Mouse (Mus musculus) stomach, embryonic 16.5 days (tissue): ENCODE data around the gene Hrc. TPM values are rescaled to one million over a fixed set of nuclear protein-coding genes. Genes with fewer than 3 reads are reported as not detected.

Source experiments
- ATAC-seq: fragments of 200-750 bp; cut with Nextera tagmentation; 2 replicates; pipeline ENCODE4 v1.8.0; 2017; ENCODE audit warnings: moderate number of reproducible peaks, moderate TSS enrichment; ENCODE audit not compliant: insufficient read depth, low FRiP score
- H3K27ac ChIP-seq: fragments of 300-500 bp; sonication (generic); 2 replicates; pipeline ENCODE4 v1.5.1; 2014; ENCODE audit warnings: low read length
- H3K27me3 ChIP-seq: fragments of 300-500 bp; sonication (generic); 2 replicates; pipeline ENCODE4 v1.6.1; 2014; ENCODE audit warnings: low read length, control low read depth, mixed read lengths; ENCODE audit not compliant: control insufficient read depth, insufficient read depth
- H3K36me3 ChIP-seq: fragments of 300-500 bp; sonication (generic); 2 replicates; pipeline ENCODE4 v1.6.1; 2014; ENCODE audit warnings: low read length; ENCODE audit not compliant: control insufficient read depth, insufficient read depth
- H3K4me1 ChIP-seq: fragments of 300-500 bp; sonication (generic); 2 replicates; pipeline ENCODE4 v1.6.1; 2014; ENCODE audit warnings: low read length, control low read depth, mixed read lengths; ENCODE audit not compliant: control insufficient read depth, insufficient read depth
- H3K4me2 ChIP-seq: fragments of 300-500 bp; sonication (generic); 2 replicates; pipeline ENCODE4 v1.6.1; 2014; ENCODE audit warnings: low read depth, low read length, mixed read lengths
- H3K4me3 ChIP-seq: fragments of 300-500 bp; sonication (generic); replicated peaks from 2 replicates; pipeline ENCODE4 v1.5.1; 2014; ENCODE audit warnings: mild to moderate bottlenecking, low read length
- H3K9ac ChIP-seq: fragments of 300-500 bp; sonication (generic); 2 replicates; pipeline ENCODE4 v1.6.1; 2014; ENCODE audit warnings: low read length
- H3K9me3 ChIP-seq: fragments of 300-500 bp; sonication (generic); replicated peaks from 2 replicates; pipeline ENCODE4 v1.6.1; 2016; ENCODE audit warnings: low read length, control low read depth; ENCODE audit not compliant: control insufficient read depth
- WGBS: fragments of 180-500 bp; shearing (Covaris S2); extraction: QIAGEN DNeasy Blood & Tissue Kit; methylation state at CpG from one replicate; pipeline ENCODE4 v1.1.7; 2014; 5-methylcytosine and 5-hydroxymethylcytosine counted together
- polyA plus RNA-seq: library from polyadenylated mRNA; unstranded; fragments of >200 nt; fragmentation: Nextera tagmentation; extraction: Ambion mirVana; gene quantifications from 2 replicates; pipeline ENCODE4 v1.2.1, GENCODE M21; 2015

Gene Hrc
- polyA plus RNA-seq, 1 experiment from 2014 or later: 3.1 TPM

GRCm38 (mm10) chr7:45325800-45326199 lies 9.3 kb upstream of the Hrc start:
- Histone ChIP-seq H3K27ac (no peak overlapping the region), H3K4me3 (no peak overlapping the region), H3K36me3 (peaks cover 27% of the 10 kb centered on the region), H3K27me3 (no peaks in the 10 kb centered on the region), H3K9ac (no peak overlapping the region), H3K9me3 (no peaks in the 10 kb centered on the region; the same call in 1 of the 2 replicates), H3K4me1 (no peaks in the 10 kb centered on the region), H3K4me2 (no peak overlapping the region)
- no peak for ATAC-seq

DNA sequence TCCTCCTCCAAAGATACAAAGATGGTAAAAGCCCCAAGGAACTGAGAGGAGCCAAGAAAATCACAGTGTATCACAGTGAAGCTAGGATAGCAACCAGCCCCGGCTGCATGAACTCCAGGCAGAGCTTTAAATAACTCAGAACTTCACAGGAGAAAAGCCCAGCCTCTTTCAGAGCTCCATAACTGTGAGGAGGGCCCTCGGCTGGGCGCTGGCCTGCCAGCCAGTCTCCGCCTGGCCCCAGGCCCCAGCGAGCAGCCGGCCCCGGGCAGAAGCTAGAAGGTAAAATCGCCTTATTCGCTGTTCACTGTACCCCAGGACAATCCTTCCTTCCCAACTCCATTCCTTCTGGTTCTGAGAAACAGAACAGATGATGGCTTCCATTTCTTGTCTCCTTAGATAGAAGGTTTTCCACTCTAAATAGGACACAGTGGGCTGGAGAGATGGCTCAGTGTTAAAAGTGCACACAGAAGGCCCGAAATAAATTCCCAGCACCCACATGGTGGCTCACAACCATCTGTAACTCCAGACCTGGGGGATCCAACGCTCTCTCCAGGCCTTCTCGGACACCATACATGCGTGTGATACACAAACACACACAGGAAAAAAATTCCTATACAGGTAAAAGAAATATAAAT lies 6.1 kb upstream of the Hrc start:
- H3K27ac ChIP-seq: no peak overlapping the region
- H3K36me3 ChIP-seq: peaks cover 13% of the 10 kb centered on the region
- no peak for ATAC-seq
- H3K4me1 ChIP-seq: peaks cover 8% of the 10 kb centered on the region; the same call in 1 of the 2 replicates
- no peak overlapping the region for H3K4me2 ChIP-seq
- WGBS: 79% methylated on average over 13 of the region's 13 CpGs
- no peak overlapping the region; the same call in 1 of the 2 replicates for H3K9ac ChIP-seq
- H3K27me3 ChIP-seq: no peaks in the 10 kb centered on the region
- no peak overlapping the region for H3K4me3 ChIP-seq
- H3K9me3 ChIP-seq: no peaks in the 10 kb centered on the region; the same call in 1 of the 2 replicates

DNA sequence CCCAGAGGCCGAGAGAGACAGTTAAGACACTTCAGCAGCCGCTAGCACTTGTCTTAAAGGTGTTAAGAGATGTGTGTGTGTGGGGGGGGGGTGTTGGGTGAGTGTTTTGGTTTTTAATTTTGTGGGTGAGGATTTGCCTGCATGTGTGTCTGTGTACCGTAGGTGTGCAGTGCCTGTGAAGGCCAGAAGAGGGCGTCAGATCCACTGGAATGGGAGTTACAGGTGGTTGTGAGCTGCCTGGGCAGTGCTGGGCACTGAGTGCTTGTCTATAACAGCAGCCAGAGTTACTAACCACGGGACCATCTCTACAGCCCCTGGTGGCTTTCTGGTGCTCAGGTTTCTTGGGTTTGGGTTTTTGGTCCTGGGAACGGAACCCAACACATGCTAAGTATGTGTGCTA lies 3.6 kb upstream of the Hrc start:
- no peaks in the 10 kb centered on the region for H3K9me3 ChIP-seq
- H3K4me1 ChIP-seq: peaks cover 23% of the 10 kb centered on the region
- H3K27me3 ChIP-seq: no peaks in the 10 kb centered on the region
- ATAC-seq: no peak
- 75% methylated on average over 6 of the region's 6 CpGs for WGBS
- no peak overlapping the region for H3K9ac ChIP-seq
- H3K4me3 ChIP-seq: no peak overlapping the region
- peaks cover under 1% of the 10 kb centered on the region; the same call in 1 of the 2 replicates for H3K36me3 ChIP-seq
- no peak overlapping the region for H3K27ac ChIP-seq
- no peak overlapping the region for H3K4me2 ChIP-seq

- peak overlapping the region; percentile 77 for H3K4me3 ChIP-seq
- WGBS: 2% methylated on average over 22 of the region's 22 CpGs
- H3K9ac ChIP-seq: peak overlapping the region; percentile 83
- peak overlapping the region; percentile 61 for H3K4me2 ChIP-seq
- peaks cover 29% of the 10 kb centered on the region for H3K4me1 ChIP-seq
- no peaks in the 10 kb centered on the region for H3K9me3 ChIP-seq
- H3K36me3 ChIP-seq: no peaks in the 10 kb centered on the region
- peak; percentile 67 for ATAC-seq
- H3K27ac ChIP-seq: peak overlapping the region; percentile 96
- H3K27me3 ChIP-seq: no peaks in the 10 kb centered on the region
Measured at GRCm38 (mm10) chr7:45332685-45333425, 2.2 kb upstream of the Hrc start.

DNA sequence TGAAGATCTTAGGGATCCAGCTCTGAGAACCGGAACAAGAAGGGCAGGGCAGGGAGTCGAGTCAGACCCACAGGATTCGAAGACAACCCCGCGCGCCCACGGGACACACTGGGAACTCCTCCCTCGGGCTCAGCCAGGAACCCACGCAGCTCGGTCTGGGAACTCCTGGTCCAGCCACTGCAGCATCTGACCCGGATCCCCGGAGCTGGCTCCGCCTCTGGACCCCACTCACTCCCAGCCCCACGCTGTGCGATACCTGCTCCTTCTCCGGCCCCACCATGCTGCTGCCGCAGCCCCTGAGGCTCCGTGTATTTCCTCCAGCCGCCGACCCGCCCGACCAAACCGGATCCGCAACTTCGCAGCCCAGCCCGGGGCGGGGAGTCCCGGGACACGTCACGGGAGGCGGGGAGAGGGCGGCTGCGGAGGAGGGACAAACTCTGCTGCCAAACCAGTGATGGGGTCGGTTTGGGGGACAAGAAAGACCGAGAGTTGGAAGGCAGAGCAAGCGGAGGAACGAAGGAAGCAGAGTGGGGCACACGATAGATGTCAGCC lies 1.6 kb upstream of the Hrc start, which contains the start of gene Trpm4:
Gene Trpm4, minus strand, starts transcription at position 350 of the 552 bp plus-strand sequence.
- Histone ChIP-seq H3K27ac (peak within 1 kb of the TSS; percentile 96), H3K9ac (peak within 1 kb of the TSS; percentile 83), H3K4me2 (peak within 1 kb of the TSS; percentile 61), H3K9me3 (no peaks in the 10 kb centered on the region), H3K27me3 (no peaks in the 10 kb centered on the region), H3K4me3 (peak within 1 kb of the TSS; percentile 77), H3K4me1 (peaks cover 35% of the 10 kb centered on the region), H3K36me3 (no peaks in the 10 kb centered on the region)
- ATAC-seq: peak; percentile 81
- WGBS: under 1% methylated on average over 38 of the region's 38 CpGs

DNA sequence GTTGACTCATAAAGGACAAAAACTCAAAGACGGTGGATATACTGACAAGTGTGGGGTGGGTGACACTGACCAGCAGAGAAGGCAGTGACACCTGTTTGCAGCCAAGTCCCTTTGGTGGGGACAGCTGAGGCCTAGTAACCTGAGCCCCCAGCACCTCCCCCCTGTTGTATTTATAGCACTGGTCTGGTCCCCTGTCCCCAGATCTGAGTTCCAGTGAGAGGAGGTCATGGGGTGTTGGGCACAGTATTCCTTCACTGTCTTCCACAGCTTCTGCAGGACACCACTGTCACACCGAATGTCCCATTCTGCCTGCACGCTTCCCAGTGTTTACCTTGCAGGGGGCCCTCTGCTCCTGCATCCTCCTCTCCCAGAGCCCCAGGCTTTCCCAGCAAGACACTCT lies 485 bp upstream of the Hrc start:
- H3K27ac ChIP-seq: no peak overlapping the region
- H3K9me3 ChIP-seq: no peaks in the 10 kb centered on the region
- no peaks in the 10 kb centered on the region for H3K36me3 ChIP-seq
- no peak overlapping the region for H3K4me3 ChIP-seq
- H3K4me1 ChIP-seq: peaks cover 39% of the 10 kb centered on the region
- 0 out of 2 replicates have a peak overlapping the region, but pooled peaks have one; percentile 6 for H3K4me2 ChIP-seq
- 16% methylated on average over 3 of the region's 3 CpGs for WGBS
- no peak for ATAC-seq
- 0 out of 2 replicates have a peak overlapping the region, but pooled peaks have one; percentile 34 for H3K9ac ChIP-seq
- no peaks in the 10 kb centered on the region for H3K27me3 ChIP-seq

GRCm38 (mm10) chr7:45336319-45336718 lies 1.2 kb downstream of the Hrc start:
- no peaks in the 10 kb centered on the region for H3K27me3 ChIP-seq
- H3K9ac ChIP-seq: no peak overlapping the region
- no peak overlapping the region for H3K27ac ChIP-seq
- H3K4me2 ChIP-seq: no peak overlapping the region
- no peak overlapping the region for H3K4me3 ChIP-seq
- ATAC-seq: no peak
- H3K36me3 ChIP-seq: no peaks in the 10 kb centered on the region
- no peaks in the 10 kb centered on the region for H3K9me3 ChIP-seq
- peaks cover 51% of the 10 kb centered on the region for H3K4me1 ChIP-seq
- 92% methylated on average over 4 of the region's 4 CpGs for WGBS

DNA sequence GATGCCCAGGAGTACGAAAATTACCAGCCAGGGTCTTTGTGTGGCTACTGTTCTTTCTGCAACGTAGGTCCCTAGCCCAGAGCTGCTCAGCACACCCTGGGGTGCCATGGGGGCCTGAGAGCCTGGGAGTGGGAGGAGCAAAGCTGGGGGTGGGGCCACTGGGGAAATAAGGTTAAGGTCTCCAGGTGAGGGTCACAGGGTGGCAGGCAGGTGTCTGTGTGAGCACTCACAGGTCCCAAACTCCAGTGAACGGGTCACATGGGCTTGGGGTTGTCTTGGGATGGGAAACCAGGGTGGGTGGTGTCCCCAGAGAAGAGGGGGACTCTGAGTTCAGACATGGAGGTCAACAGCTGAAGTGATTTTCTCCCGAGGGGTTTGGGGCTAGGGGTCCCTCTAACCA lies 2.4 kb downstream of the Hrc start:
- no peaks in the 10 kb centered on the region for H3K36me3 ChIP-seq
- H3K27ac ChIP-seq: no peak overlapping the region
- peaks cover 53% of the 10 kb centered on the region for H3K4me1 ChIP-seq
- no peak for ATAC-seq
- 0 out of 2 replicates have a peak overlapping the region, but pooled peaks have one; percentile 13 for H3K4me3 ChIP-seq
- WGBS: 23% methylated on average over 4 of the region's 4 CpGs
- H3K9me3 ChIP-seq: no peaks in the 10 kb centered on the region
- H3K27me3 ChIP-seq: no peaks in the 10 kb centered on the region
- H3K4me2 ChIP-seq: peak overlapping the region; percentile 72; the same call in 1 of the 2 replicates
- H3K9ac ChIP-seq: 0 out of 2 replicates have a peak overlapping the region, but pooled peaks have one; percentile 11
